Mouse (Mus musculus) forebrain, embryonic 11.5 days (tissue): Measurements from ENCODE around the gene Itga10. TPM values are rescaled to one million over a fixed set of nuclear protein-coding genes. Genes with fewer than 3 reads are reported as not detected.

Source experiments
- ATAC-seq: fragments of 200-750 bp; cut with Nextera tagmentation; replicated peaks from 2 replicates; pipeline ENCODE4 v1.8.0; 2017; ENCODE audit warnings: moderate TSS enrichment; ENCODE audit not compliant: low FRiP score
- DNase-seq: peaks from one replicate; pipeline ENCODE4 v3.0.0-alpha.2; 2017; ENCODE audit warnings: low spot score
- H3K27ac ChIP-seq: fragments of 300-500 bp; sonication (generic); 2 replicates; pipeline ENCODE4 v1.5.1; 2014; ENCODE audit warnings: low read depth, low read length
- H3K27me3 ChIP-seq: fragments of 300-500 bp; sonication (generic); 2 replicates; pipeline ENCODE4 v1.6.1; 2014; ENCODE audit warnings: mild to moderate bottlenecking, low read length, mixed read lengths; ENCODE audit not compliant: control insufficient read depth, insufficient read depth
- H3K36me3 ChIP-seq: fragments of 300-500 bp; sonication (generic); 2 replicates; pipeline ENCODE4 v1.6.1; 2014; ENCODE audit warnings: mild to moderate bottlenecking, low read length, moderate library complexity, mixed read lengths; ENCODE audit not compliant: control insufficient read depth, insufficient read depth
- H3K4me1 ChIP-seq: fragments of 300-500 bp; sonication (generic); replicated peaks from 2 replicates; pipeline ENCODE4 v1.6.1; 2014; ENCODE audit warnings: low read length, mixed read lengths; ENCODE audit not compliant: control insufficient read depth, insufficient read depth
- H3K4me2 ChIP-seq: fragments of 300-500 bp; sonication (generic); 2 replicates; pipeline ENCODE4 v1.6.1; 2014; ENCODE audit warnings: low read depth, mild to moderate bottlenecking, low read length, moderate library complexity, mixed read lengths; ENCODE audit not compliant: severe bottlenecking
- H3K4me3 ChIP-seq: fragments of 300-500 bp; sonication (generic); 2 replicates; pipeline ENCODE4 v1.5.1; 2014; ENCODE audit warnings: low read depth, low read length
- H3K9ac ChIP-seq: fragments of 300-500 bp; sonication (generic); 2 replicates; pipeline ENCODE4 v1.6.1; 2014; ENCODE audit warnings: low read length
- H3K9me3 ChIP-seq: fragments of 300-500 bp; sonication (generic); 2 replicates; pipeline ENCODE4 v1.6.1; 2016; ENCODE audit warnings: low read length, mixed read lengths; ENCODE audit not compliant: control insufficient read depth
- WGBS: fragments of 180-500 bp; shearing (Covaris S2); extraction: QIAGEN DNeasy Blood & Tissue Kit; methylation state at CpG from one replicate; pipeline ENCODE4 v1.1.7; 2014; 5-methylcytosine and 5-hydroxymethylcytosine counted together
- polyA plus RNA-seq: library from polyadenylated mRNA; unstranded; fragments of >200 nt; fragmentation: Nextera tagmentation; extraction: Ambion mirVana; gene quantifications from 2 replicates; pipeline ENCODE4 v1.2.1, GENCODE M21; 2014

The Itga10 gene
- 0.65 and 0.87 TPM in 2 replicates for polyA plus RNA-seq

DNA sequence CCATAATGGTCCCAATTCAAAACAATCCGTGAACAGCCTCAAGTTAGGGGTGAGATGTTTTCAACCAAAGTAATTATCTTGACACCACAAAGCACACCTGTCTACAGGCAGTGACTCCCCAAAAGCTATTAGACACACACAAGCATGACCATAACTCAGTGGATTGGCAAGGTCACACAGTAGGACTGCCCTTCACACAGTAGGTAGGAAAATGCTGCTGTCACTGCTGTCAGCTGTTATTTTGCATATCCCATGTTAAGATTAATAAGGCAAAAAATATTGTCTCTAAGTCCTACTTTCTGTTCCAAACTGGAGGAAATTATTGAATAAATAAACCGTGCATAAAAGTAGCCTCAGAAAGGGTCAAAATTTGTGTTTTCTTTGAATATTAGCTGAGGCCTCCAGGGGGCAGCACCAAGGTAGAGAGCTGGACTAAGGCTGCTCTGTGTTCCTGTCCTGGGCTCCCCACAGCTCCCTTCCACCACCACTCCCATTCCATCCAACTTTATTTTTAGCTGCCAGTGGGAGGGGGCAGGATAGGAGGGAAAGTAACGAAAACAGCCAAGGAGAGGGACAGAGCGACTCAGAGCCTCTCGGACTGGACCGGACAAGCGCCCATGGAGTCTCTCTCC lies at the start of gene Itga10:
TSS of gene Itga10 (plus strand) at position 567 of the 632 bp plus-strand sequence.
- ATAC-seq: no peak
- no peaks in the 10 kb centered on the region for H3K4me1 ChIP-seq
- WGBS: 68% methylated on average over 7 of the region's 7 CpGs

DNA sequence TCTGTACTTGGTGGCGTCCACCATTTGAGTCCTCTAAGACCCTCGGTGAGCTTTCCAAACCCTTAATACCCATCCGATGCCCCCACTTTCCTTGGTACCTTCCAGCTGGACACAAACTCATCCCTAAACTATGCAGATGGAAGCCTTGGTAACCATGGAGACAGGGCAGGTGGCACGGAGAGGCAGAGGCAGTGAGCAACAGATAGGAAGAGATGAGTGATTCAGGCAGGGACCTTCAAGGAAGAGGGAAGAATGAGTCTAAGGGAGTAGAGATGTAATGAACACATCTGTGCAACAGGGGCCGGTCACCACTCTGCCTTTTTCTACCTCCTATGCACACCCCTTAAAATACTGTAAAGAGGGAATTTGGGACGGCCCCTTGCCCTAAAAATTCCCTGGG lies 49.7 kb upstream of the Itga10 start:
- Histone ChIP-seq H3K9me3 (no peaks in the 10 kb centered on the region), H3K4me2 (peak overlapping the region; percentile 91; the same call in 1 of the 2 replicates), H3K36me3 (no peaks in the 10 kb centered on the region), H3K4me1 (peaks cover 25% of the 10 kb centered on the region), H3K4me3 (peak overlapping the region; percentile 35; the same call in 1 of the 2 replicates), H3K9ac (no peak overlapping the region), H3K27me3 (peaks cover 21% of the 10 kb centered on the region), H3K27ac (no peak overlapping the region)
- ATAC-seq (no peak), DNase-seq (no peak)
- 27% methylated on average over 6 of the region's 6 CpGs for WGBS

More for the DNA sequence above, at the start of gene Itga10:
- no peaks in the 10 kb centered on the region for H3K9me3 ChIP-seq
- no peak within 1 kb of the TSS for H3K4me2 ChIP-seq
- H3K9ac ChIP-seq: no peak within 1 kb of the TSS
- H3K36me3 ChIP-seq: no peaks in the 10 kb centered on the region
- no peak within 1 kb of the TSS for H3K27ac ChIP-seq
- H3K27me3 ChIP-seq: no peaks in the 10 kb centered on the region
- DNase-seq: peak; percentile 63
- H3K4me3 ChIP-seq: no peak within 1 kb of the TSS

DNA sequence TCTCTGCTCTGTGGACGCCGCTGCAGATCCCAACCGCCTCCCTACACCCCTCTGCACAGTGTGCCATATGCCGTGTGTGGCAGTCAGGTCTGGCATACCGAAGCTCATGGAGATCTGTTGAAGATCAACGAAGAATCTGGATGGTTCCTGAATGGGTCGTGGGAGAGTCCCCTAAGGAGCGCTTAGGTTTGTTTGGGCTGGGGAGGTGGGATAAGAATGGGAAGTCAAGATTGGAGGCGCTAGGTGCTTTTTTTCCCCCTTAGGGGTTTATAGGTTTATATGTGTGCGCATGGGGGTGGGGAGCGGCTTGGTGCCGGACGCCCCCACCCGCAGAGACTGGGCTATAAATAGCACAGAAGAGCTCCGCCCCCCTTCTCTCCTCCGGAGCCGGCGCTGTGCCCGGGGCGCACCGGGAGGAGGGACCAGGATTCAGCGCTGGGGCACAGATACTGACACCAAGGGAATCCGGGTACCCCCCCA lies 49.1 kb upstream of the Itga10 start, which contains the start of gene Ankrd34a:
TSS of gene Ankrd34a (plus strand) at position 409 of the 480 bp plus-strand sequence.
- H3K27me3 ChIP-seq: peaks cover 21% of the 10 kb centered on the region
- WGBS: 0% methylated on average over 23 of the region's 23 CpGs
- no peak within 1 kb of the TSS for H3K27ac ChIP-seq
- ATAC-seq (no peak), DNase-seq (peak; percentile 61)
- H3K4me1 ChIP-seq: peaks cover 25% of the 10 kb centered on the region
- no peaks in the 10 kb centered on the region for H3K36me3 ChIP-seq
- H3K4me2 ChIP-seq: peak within 1 kb of the TSS; percentile 91
- no peaks in the 10 kb centered on the region for H3K9me3 ChIP-seq
- peak within 1 kb of the TSS; percentile 35 for H3K4me3 ChIP-seq
- peak within 1 kb of the TSS; percentile 67 for H3K9ac ChIP-seq

DNA sequence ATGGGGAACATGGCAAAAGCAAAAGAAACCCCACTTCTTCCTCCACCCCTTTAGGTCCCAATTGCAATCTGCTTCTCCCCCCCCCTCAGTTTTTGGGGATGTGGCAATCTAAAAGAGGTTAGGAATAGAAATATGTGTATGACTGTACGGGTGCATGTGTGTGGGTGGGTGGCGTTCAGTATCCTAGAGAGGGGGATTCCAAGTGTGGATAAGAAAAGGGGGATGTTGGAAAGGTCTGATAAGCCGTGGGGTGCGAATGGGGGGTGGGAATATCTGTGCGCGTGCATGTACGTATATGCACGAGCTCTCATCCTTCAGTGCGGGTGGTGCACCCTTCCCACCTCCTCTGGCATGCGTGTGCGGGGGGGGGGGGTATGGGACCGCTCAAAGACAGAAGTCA lies 48.5 kb upstream of the Itga10 start:
- 3% methylated on average over 10 of the region's 12 CpGs for WGBS
- Histone ChIP-seq H3K4me3 (peak overlapping the region; percentile 35), H3K27me3 (peaks cover 21% of the 10 kb centered on the region), H3K4me2 (peak overlapping the region; percentile 91), H3K4me1 (peaks cover 25% of the 10 kb centered on the region), H3K9ac (peak overlapping the region; percentile 67), H3K27ac (no peak overlapping the region), H3K36me3 (no peaks in the 10 kb centered on the region), H3K9me3 (no peaks in the 10 kb centered on the region)
- no peak for ATAC-seq
- peak; percentile 57 for DNase-seq

DNA sequence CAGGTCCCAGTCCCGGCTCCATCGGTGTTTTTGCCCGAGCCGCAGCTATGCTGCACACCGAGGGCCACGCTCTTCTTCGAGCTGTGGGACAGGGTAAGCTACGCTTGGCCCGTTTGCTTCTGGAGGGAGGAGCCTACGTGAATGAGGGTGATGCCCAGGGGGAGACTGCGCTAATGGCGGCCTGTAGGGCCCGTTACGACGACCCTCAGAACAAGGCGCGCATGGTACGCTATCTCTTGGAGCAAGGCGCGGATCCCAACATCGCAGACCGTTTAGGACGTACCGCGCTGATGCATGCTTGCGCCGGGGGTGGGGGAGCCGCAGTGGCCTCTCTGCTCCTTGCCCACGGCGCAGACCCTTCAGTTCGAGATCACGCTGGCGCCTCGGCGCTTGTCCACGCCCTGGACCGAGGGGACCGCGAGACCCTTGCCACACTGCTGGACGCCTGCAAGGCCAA lies 47.9 kb upstream of the Itga10 start:
- peak overlapping the region; percentile 35 for H3K4me3 ChIP-seq
- peak overlapping the region; percentile 67 for H3K9ac ChIP-seq
- ATAC-seq: no peak
- no peak overlapping the region for H3K27ac ChIP-seq
- peaks cover 27% of the 10 kb centered on the region for H3K4me1 ChIP-seq
- DNase-seq: peak; percentile 72
- no peaks in the 10 kb centered on the region for H3K9me3 ChIP-seq
- peaks cover 21% of the 10 kb centered on the region for H3K27me3 ChIP-seq
- H3K4me2 ChIP-seq: peak overlapping the region; percentile 91
- WGBS: under 1% methylated on average over 40 of the region's 40 CpGs
- H3K36me3 ChIP-seq: no peaks in the 10 kb centered on the region

DNA sequence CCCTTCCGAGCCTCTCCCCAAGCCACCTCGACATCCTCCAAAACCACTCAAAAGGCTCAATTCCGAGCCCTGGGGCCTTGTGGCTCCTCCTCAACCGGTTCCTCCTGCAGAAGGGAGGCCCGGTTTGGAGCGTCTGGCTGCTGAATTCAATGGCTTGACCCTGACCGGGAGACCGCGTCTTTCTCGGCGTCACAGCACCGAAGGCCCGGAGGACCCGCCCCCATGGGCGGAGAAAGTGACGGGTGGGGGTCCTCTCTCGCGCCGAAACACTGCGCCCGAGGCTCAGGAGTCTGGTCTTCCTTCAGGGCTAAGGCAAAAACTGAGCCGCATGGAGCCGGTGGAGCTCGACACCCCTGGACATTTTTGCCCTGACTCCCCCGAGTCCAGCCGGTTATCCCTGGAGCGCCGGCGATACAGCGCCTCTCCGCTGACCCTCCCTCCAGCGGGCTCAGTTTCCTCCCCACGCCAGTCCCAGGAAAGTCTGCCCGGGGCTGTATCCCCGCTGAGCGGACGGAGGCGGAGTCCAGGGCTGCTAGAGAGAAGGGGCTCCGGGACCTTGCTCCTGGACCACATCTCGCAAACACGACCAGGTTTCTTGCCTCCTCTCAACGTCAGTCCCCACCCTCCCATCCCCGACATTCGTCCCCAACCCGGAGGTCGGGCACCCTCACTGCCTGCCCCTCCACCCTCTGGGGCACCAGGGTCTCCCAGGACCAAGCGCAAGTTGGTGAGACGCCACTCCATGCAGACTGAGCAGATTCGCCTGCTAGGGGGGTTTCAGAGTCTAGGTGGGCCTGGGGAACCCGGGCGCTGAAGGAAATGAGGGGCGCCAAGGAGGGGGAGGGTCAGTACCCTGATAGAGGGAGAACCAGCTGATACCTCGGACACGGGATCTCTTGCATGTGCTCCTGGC lies 47.0 kb upstream of the Itga10 start:
- Histone ChIP-seq H3K27ac (no peak overlapping the region), H3K9ac (peak overlapping the region; percentile 67), H3K9me3 (no peaks in the 10 kb centered on the region), H3K27me3 (peaks cover 21% of the 10 kb centered on the region), H3K4me2 (peak overlapping the region; percentile 91), H3K4me3 (peak overlapping the region; percentile 35), H3K4me1 (peaks cover 29% of the 10 kb centered on the region), H3K36me3 (no peaks in the 10 kb centered on the region)
- 2% methylated on average over 54 of the region's 54 CpGs for WGBS
- DNase-seq (peak; percentile 85), ATAC-seq (peak; percentile 28)

DNA sequence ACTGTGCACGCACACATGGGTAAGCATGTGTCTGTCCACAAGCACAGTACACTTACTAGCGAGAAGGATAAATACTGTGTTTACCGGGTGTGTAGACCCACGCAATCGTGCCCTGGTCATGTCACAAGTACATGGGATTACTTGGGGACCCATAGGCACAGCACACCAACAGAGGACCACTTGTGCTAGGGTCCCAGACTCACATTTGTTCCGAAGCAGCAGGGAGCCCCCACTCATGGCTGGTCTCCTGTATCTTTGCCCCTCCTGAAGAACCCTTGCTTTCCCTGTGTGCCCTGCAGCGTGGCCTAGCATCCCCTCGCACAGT lies 46.4 kb upstream of the Itga10 start:
- H3K27me3 ChIP-seq: peaks cover 21% of the 10 kb centered on the region
- WGBS: 44% methylated on average over 8 of the region's 8 CpGs
- H3K9ac ChIP-seq: no peak overlapping the region; the same call in 1 of the 2 replicates
- H3K9me3 ChIP-seq: no peaks in the 10 kb centered on the region
- H3K4me1 ChIP-seq: peaks cover 29% of the 10 kb centered on the region
- peak overlapping the region; percentile 35; the same call in 1 of the 2 replicates for H3K4me3 ChIP-seq
- no peaks in the 10 kb centered on the region for H3K36me3 ChIP-seq
- H3K4me2 ChIP-seq: peak overlapping the region; percentile 91
- no peak for DNase-seq
- no peak for ATAC-seq
- H3K27ac ChIP-seq: no peak overlapping the region

DNA sequence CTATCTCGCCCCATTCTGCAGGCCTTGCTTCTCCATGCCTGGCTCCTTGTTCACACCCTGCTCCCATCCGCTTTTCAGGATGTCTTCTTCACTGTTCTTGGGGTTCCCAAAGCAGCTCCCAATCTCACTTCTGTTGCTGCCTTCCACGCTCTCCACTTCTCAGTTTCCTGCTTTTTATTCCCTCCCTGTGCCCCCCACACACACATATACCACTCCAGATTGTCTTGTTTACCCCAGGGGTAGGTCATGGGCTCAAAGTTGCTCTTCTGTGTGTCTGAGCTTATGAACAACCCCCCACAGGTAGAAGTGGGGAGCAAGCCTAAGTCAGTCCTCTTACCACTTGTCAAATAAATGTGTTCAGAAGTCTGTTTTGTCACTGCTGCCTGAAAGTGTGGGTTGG lies 46.0 kb upstream of the Itga10 start:
- ATAC-seq (no peak), DNase-seq (no peak)
- Histone ChIP-seq H3K27me3 (peaks cover 21% of the 10 kb centered on the region), H3K4me1 (peaks cover 29% of the 10 kb centered on the region), H3K4me2 (no peak overlapping the region), H3K4me3 (no peak overlapping the region), H3K9me3 (no peaks in the 10 kb centered on the region), H3K27ac (no peak overlapping the region), H3K9ac (no peak overlapping the region), H3K36me3 (no peaks in the 10 kb centered on the region)
- WGBS: 49% methylated on average over 3 of the region's 3 CpGs
